Mouse (Mus musculus) T-cell, adult 66 days (primary cell): ENCODE measurements around the gene Mpzl1. TPM values are rescaled to one million over a fixed set of nuclear protein-coding genes. Genes with fewer than 3 reads are reported as not detected.

Experiments used
- total RNA-seq, 2 experiments: library from RNA; stranded (reverse); gene quantifications; 3 replicates in 1 of 2; 4 replicates in 1 of 2; pipeline ENCODE4 v1.2.4; 2023

Mpzl1 gene
- 1 to 10 TPM in 1 of 2 experiments, under 1 TPM in 1; 0.95 to 2.6 TPM for total RNA-seq

GRCm38 (mm10) chr1:165634151-165634884 is at the start of gene Mpzl1:
Gene Mpzl1, minus strand, starts transcription at chr1:165634538.

Other genes with a start within 250 kb of the Mpzl1 start
- 10 to 100 TPM; 37.7 to 40.8 TPM for gene Dcaf6, start 174.1 kb downstream of the Mpzl1 start, total RNA-seq
- gene Mpc2, start 173.9 kb downstream of the Mpzl1 start, total RNA-seq: 10 to 100 TPM; 34.5 to 40.6 TPM
- under 1 TPM; 0.98 to 0.99 TPM for gene Adcy10, start 149.4 kb downstream of the Mpzl1 start, total RNA-seq
- 100 to 1,000 TPM; 183 to 191 TPM for gene Rcsd1, start 75.2 kb upstream of the Mpzl1 start, total RNA-seq
- 10 to 100 TPM in 1 of 2 experiments, 1 to 10 TPM in 1; 9.8 to 13.4 TPM for gene Creg1, start 129.2 kb upstream of the Mpzl1 start, total RNA-seq
- 100 to 1,000 TPM; 387 to 405 TPM for gene Cd247, start 154.1 kb upstream of the Mpzl1 start, total RNA-seq